Mouse (Mus musculus): ENCODE measurements around the gene Gm13212. TPM values are rescaled to one million over a fixed set of nuclear protein-coding genes. Genes with fewer than 3 reads are reported as not detected.

Gene Gm13212
- 1 to 10 TPM; 5.2 to 6.5 TPM for total RNA-seq (2023)

DNA sequence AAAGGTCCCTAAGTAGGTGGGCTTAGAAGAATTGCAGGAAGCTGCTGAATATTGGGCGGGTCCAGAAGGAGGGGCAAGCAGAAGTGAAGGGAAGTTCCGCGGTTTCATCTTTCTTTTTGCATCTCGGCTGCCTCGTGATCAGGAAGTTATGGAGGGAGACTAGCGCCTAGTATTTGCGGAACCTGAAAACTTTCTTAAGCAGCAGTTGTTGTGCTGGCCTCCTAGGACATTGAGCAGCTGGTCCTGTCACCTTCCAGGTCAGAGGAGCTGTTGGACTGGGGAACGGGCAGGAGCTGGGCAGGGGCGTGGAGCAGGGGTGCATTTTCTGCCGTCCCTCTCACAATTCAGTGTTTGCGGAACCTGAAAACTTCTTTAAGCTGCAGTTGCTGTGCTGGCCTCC, at the start of gene Gm13212:
Gm13212 (plus strand) TSS at position 89 of the 400 bp plus-strand sequence.

DNA sequence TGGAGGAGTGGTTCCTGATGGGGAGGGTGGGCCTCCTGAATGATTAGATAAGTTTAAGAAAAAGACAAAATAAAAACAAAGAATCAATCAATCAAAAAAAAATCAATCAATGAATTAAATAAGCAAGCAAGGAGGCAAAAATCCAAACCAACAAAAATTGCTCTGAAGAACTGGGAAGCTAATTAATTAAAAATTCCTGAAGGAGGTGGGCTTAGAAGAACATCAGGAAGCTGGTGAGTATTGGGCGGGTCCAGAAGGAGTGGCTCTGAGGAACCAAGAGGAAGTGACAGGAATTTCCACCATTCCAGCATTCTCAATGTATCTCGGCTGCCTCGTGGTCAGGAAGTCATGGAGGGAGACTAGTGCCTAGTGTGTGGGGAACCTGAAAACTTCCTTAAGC, 85.4 kb downstream of the Gm13212 start, which contains the start of gene Zfp980:
Zfp980 (plus strand) TSS at position 301 of the 400 bp plus-strand sequence.

Other genes with a start within 250 kb of the Gm13212 start
- gene Zfp990, start 74.4 kb upstream of the Gm13212 start, total RNA-seq (2023) = under 1 TPM; 0.49 to 0.79 TPM
- gene Zfp980, start 85.5 kb downstream of the Gm13212 start, total RNA-seq (2023) = under 1 TPM in 1 of 2 experiments, not detected in 1; 0.09 TPM

Data from neutrophil, adult 59 days (primary cell).